Mouse (Mus musculus): ENCODE results near the gene Prdm2. TPM values are rescaled to one million over a fixed set of nuclear protein-coding genes. Genes with fewer than 3 reads are reported as not detected.

The Prdm2 gene
- polyA plus RNA-seq, 1 experiment from 2014 or later: 17.8 TPM

DNA sequence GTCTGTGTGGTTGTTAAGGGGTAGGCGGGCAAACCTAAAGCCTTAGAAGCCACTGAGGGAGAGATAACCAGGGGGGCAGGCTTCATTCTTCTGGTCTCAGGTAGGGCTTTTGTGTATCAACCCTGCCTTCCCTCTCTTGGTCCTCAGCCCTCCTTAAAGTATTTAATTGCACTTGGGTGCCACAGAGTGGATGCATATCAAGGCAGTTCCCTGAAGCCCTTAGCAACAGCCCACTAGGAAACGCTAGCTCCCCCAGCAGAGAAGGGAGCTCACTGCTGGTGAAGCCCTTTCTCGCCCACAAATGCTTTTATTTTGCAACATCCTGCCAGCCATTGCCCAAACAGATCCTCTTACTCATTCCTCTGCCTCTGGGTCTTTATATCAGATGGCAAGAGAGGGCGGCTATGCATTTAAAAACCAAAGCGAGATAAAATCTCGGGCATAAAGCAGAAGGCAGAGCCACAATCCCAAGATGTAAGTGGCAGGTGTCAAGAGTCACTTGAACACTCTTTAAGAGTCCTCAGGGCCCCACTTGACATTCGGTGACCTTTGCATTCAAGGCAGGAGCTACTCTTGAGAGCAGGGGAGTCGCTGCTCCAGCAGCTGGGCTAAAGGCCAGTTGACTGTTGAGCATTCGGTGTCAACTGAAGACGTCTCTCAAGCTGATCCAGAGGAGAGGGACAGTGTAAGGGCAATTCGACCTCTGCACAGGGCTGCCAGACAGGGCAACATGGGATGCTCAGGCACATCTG is 113.3 kb downstream of the Prdm2 start:
- ATAC-seq (ENCODE audit: low read depth): no peak
- Histone ChIP-seq H3K4me3 (ENCODE audit: low read depth, low read length) (no peak overlapping the region), H3K9ac (replicated peaks; ENCODE audit: low read depth, low read length) (no peak overlapping the region), H3K4me1 (ENCODE audit: control insufficient read depth, insufficient read depth, low read length) (0 out of 2 replicates have a peak, but pooled peaks cover 2% of the 10 kb centered on the region), H3K4me2 (ENCODE audit: low read depth, low read length) (no peak overlapping the region), H3K27ac (ENCODE audit: low read depth, low read length) (no peak overlapping the region), H3K27me3 (ENCODE audit: control insufficient read depth, insufficient read depth, low read length) (no peaks in the 10 kb centered on the region), H3K36me3 (ENCODE audit: control insufficient read depth, insufficient read depth, low read length) (no peaks in the 10 kb centered on the region), H3K9me3 (ENCODE audit: control insufficient read depth, low read length) (no peaks in the 10 kb centered on the region)
- 67% methylated on average over 11 of the region's 11 CpGs for WGBS

DNA sequence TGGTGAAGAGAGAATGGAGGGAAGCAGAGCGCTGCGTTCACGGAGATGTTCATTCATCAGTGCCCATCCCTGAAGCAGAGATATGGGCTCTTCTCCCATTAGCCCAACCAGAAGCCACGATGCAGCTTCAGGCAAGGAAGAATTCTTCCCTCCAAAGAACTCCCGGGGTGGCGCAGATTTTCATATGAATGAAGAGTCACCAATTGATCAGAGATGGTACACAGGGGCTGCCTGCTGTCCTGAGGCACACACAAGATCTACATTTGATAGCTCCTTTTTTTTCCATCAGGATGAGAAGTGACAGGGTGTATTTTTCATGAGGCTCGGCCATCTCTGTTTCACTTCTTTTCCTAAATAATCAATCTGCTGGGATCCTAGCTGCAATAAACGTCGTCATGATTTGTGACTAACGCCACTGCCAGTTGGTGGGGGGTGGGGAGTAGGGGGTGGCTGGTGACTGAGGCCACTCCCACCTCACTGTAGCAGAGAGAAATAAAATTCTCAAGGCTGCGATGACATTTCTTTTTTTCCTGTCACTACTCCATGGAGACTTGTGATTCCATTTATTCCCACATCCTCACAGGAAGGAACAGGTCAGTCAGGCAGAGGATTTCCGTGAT is 120.6 kb downstream of the Prdm2 start:
- no peaks in the 10 kb centered on the region for H3K27me3 ChIP-seq (ENCODE audit: control insufficient read depth, insufficient read depth, low read length)
- no peaks in the 10 kb centered on the region for H3K9me3 ChIP-seq (ENCODE audit: control insufficient read depth, low read length)
- ATAC-seq (ENCODE audit: low read depth): peak; percentile 67; the same call in 1 of the 2 replicates
- no peaks in the 10 kb centered on the region for H3K36me3 ChIP-seq (ENCODE audit: control insufficient read depth, insufficient read depth, low read length)
- 8% methylated on average over 12 of the region's 12 CpGs for WGBS
- H3K27ac ChIP-seq (ENCODE audit: low read depth, low read length): peak overlapping the region; percentile 52
- no peak overlapping the region for H3K9ac ChIP-seq (replicated peaks; ENCODE audit: low read depth, low read length)
- peak overlapping the region; percentile 3; the same call in 1 of the 2 replicates for H3K4me2 ChIP-seq (ENCODE audit: low read depth, low read length)
- no peak overlapping the region for H3K4me3 ChIP-seq (ENCODE audit: low read depth, low read length)
- peaks cover 12% of the 10 kb centered on the region for H3K4me1 ChIP-seq (ENCODE audit: control insufficient read depth, insufficient read depth, low read length)

DNA sequence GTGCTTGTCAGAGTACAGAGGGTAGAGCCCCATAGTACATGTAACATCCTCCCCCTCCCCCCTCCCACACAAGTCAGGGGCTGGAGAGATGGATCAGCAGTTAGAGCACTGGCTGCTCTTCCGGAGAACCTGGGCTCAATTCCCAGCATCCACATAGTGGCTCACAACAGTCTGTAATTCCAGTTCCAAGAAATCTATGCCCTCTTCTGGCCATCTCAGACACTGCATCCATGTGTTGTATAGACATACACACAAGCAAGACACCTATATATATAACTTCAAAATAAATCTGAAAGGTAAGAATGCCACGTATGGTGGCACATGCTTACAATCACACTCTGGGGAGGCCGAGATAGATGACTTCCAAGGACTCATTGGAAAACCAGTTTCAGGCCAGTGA is 122.2 kb downstream of the Prdm2 start:
- no peak overlapping the region for H3K4me3 ChIP-seq (ENCODE audit: low read depth, low read length)
- H3K27ac ChIP-seq (ENCODE audit: low read depth, low read length): no peak overlapping the region
- ATAC-seq (ENCODE audit: low read depth): no peak
- no peaks in the 10 kb centered on the region for H3K36me3 ChIP-seq (ENCODE audit: control insufficient read depth, insufficient read depth, low read length)
- H3K9me3 ChIP-seq (ENCODE audit: control insufficient read depth, low read length): no peaks in the 10 kb centered on the region
- WGBS: 92% methylated on average over 3 of the region's 3 CpGs
- no peaks in the 10 kb centered on the region for H3K27me3 ChIP-seq (ENCODE audit: control insufficient read depth, insufficient read depth, low read length)
- no peak overlapping the region for H3K9ac ChIP-seq (replicated peaks; ENCODE audit: low read depth, low read length)
- no peak overlapping the region for H3K4me2 ChIP-seq (ENCODE audit: low read depth, low read length)
- H3K4me1 ChIP-seq (ENCODE audit: control insufficient read depth, insufficient read depth, low read length): peaks cover 12% of the 10 kb centered on the region

DNA sequence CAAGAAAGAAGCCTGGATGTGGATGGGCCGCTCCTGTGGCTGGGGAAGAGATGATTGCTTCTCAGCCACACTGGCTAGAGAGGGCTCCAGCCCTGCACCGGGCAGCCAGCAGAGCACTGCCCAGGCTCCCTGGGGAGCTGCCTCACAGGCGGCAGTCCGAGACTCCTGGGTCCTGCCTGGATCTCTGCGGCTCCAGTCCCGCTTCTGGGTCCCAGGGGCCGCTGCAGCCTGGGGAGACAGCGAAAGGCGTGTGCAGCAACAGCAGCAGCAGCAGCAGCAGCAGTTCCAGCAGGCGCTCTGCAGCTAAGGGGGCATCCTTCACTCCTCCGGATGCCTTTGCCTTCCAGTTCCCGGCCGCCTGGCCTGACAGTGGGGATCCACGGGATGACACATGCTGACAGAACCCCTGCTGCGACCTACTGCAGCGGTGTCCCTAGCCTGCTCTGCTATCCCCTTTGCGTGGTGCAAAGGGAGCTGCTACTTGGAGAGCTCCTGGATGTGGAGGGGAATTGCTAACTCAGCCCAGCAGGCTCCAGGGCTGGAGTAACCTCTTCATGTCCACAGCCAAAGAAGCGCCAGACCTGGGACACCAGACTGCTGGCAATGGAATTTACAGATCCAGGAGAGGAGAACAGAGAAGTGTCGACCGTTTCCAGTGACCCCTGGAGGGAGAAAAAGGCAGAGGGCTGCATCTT is 138.6 kb downstream of the Prdm2 start:
- ATAC-seq (ENCODE audit: low read depth): peak; percentile 77

DNA sequence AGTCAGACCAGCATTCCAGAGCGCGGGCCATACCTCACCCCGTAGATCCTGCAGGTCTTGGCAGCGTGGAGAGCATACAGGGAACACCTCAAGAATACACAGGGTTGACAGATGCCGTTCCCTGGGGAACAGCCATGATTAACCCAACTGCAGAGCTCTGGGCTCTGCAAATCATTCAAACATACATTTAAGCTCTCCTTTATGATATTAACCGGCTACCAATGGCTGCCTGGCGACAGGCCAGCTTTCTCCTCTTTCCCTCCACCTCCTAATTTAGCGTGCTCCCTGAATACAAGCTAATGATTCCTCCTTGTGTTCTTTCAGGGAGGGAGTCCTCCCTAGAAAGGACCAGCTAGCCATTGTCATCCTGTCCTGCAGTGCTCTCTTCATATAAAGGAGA is 141.0 kb downstream of the Prdm2 start:
- no peak for ATAC-seq (ENCODE audit: low read depth)
- Histone ChIP-seq H3K36me3 (ENCODE audit: control insufficient read depth, insufficient read depth, low read length) (no peaks in the 10 kb centered on the region), H3K4me1 (ENCODE audit: control insufficient read depth, insufficient read depth, low read length) (peaks cover 6% of the 10 kb centered on the region; the same call in 1 of the 2 replicates), H3K9ac (replicated peaks; ENCODE audit: low read depth, low read length) (no peak overlapping the region), H3K4me2 (ENCODE audit: low read depth, low read length) (no peak overlapping the region), H3K27ac (ENCODE audit: low read depth, low read length) (no peak overlapping the region), H3K4me3 (ENCODE audit: low read depth, low read length) (no peak overlapping the region), H3K9me3 (ENCODE audit: control insufficient read depth, low read length) (no peaks in the 10 kb centered on the region), H3K27me3 (ENCODE audit: control insufficient read depth, insufficient read depth, low read length) (no peaks in the 10 kb centered on the region)
- 42% methylated on average over 8 of the region's 8 CpGs for WGBS

More for the DNA sequence above, 138.6 kb downstream of the Prdm2 start:
- Histone ChIP-seq H3K9me3 (ENCODE audit: control insufficient read depth, low read length) (no peaks in the 10 kb centered on the region), H3K27me3 (ENCODE audit: control insufficient read depth, insufficient read depth, low read length) (no peaks in the 10 kb centered on the region), H3K4me2 (ENCODE audit: low read depth, low read length) (peak overlapping the region; percentile 63), H3K36me3 (ENCODE audit: control insufficient read depth, insufficient read depth, low read length) (no peaks in the 10 kb centered on the region), H3K4me1 (ENCODE audit: control insufficient read depth, insufficient read depth, low read length) (peaks cover 6% of the 10 kb centered on the region; the same call in 1 of the 2 replicates), H3K9ac (replicated peaks; ENCODE audit: low read depth, low read length) (peak overlapping the region; percentile 48), H3K27ac (ENCODE audit: low read depth, low read length) (no peak overlapping the region), H3K4me3 (ENCODE audit: low read depth, low read length) (peak overlapping the region; percentile 20; the same call in 1 of the 2 replicates)
- 3% methylated on average over 20 of the region's 20 CpGs for WGBS

DNA sequence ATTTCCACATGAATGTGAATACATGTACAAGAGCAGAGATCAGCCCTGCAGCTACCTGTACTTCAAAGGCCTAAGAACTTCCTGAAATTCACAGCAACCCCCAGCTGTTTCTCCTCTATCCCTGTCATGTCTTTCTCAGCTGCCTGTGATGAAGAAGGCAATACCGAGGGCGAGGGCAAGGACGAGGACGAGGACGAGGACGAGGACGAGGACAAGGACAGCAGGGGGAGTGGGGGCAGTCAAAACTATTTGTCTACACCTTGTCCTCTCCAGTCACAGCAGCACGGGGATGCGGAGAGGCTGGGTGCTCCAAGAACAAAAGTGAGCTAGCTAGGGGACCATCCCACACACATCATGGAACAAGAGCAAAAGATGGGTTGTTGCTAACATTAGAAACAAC is 145.8 kb downstream of the Prdm2 start:
- Histone ChIP-seq H3K4me2 (ENCODE audit: low read depth, low read length) (no peak overlapping the region), H3K9me3 (ENCODE audit: control insufficient read depth, low read length) (no peaks in the 10 kb centered on the region), H3K9ac (replicated peaks; ENCODE audit: low read depth, low read length) (no peak overlapping the region), H3K36me3 (ENCODE audit: control insufficient read depth, insufficient read depth, low read length) (no peaks in the 10 kb centered on the region), H3K4me1 (ENCODE audit: control insufficient read depth, insufficient read depth, low read length) (no peaks in the 10 kb centered on the region), H3K27me3 (ENCODE audit: control insufficient read depth, insufficient read depth, low read length) (no peaks in the 10 kb centered on the region), H3K4me3 (ENCODE audit: low read depth, low read length) (no peak overlapping the region), H3K27ac (ENCODE audit: low read depth, low read length) (no peak overlapping the region)
- ATAC-seq (ENCODE audit: low read depth): no peak
- 95% methylated on average over 9 of the region's 9 CpGs for WGBS

DNA sequence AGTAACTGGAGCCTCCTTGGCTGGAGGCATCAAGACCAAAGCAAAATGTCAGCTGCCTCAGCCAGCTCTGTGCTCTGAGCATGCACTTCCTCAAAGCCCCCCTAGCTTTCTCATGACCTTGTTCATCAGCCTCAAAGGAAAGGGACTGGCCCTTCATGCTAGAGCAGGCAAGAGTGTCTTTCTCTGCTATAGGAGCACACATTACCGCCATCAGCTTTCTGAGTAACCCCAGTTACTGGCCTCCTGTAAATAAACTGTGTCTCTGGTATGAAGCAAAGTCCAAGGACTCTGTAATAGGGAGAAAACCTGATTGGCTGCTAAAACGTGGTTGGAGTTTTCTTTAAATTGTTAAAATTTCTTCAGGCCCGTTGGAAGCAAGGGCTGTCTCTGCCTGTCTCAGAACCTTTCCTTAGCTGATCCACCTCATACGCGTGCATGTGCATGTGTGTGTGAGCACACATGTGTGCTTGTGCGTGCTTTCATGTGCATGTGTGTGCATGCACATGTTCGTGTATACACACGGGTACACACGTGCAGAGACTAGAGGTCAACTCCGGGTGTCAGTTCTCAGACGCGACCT is 153.9 kb downstream of the Prdm2 start:
- Histone ChIP-seq H3K4me2 (ENCODE audit: low read depth, low read length) (no peak overlapping the region), H3K36me3 (ENCODE audit: control insufficient read depth, insufficient read depth, low read length) (no peaks in the 10 kb centered on the region), H3K9ac (replicated peaks; ENCODE audit: low read depth, low read length) (no peak overlapping the region), H3K4me1 (ENCODE audit: control insufficient read depth, insufficient read depth, low read length) (no peaks in the 10 kb centered on the region), H3K4me3 (ENCODE audit: low read depth, low read length) (no peak overlapping the region), H3K27me3 (ENCODE audit: control insufficient read depth, insufficient read depth, low read length) (no peaks in the 10 kb centered on the region), H3K27ac (ENCODE audit: low read depth, low read length) (no peak overlapping the region), H3K9me3 (ENCODE audit: control insufficient read depth, low read length) (no peaks in the 10 kb centered on the region)
- WGBS: 95% methylated on average over 12 of the region's 12 CpGs
- no peak for ATAC-seq (ENCODE audit: low read depth)
